Mouse (Mus musculus): Measurements from ENCODE around the gene Nell1. TPM values are rescaled to one million over a fixed set of nuclear protein-coding genes. Genes with fewer than 3 reads are reported as not detected.

Gene Nell1
- polyA plus RNA-seq, 1 experiment, result 0.26 TPM

DNA sequence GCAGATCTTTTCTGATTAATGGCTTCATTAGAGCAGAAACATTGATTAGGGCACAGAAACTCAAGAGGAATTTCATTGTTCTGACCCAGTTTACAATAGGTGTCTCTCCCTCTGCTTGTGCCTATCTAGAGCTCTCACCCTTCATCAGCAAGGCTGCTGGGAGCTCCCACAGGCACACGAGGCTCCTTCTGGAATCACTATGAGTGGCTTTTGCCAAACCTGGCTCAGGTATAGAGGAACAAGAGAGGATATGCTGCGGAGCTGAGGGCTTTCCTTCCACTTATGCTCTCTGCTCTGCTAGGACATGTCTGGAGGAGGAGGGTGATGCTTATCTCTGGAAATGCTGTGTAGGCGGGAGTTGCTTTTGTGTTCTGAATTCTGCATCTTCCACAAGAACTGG lies 285.4 kb downstream of the Nell1 start:
- DNase-seq (ENCODE audit: low read depth), result peak; percentile 1

DNA sequence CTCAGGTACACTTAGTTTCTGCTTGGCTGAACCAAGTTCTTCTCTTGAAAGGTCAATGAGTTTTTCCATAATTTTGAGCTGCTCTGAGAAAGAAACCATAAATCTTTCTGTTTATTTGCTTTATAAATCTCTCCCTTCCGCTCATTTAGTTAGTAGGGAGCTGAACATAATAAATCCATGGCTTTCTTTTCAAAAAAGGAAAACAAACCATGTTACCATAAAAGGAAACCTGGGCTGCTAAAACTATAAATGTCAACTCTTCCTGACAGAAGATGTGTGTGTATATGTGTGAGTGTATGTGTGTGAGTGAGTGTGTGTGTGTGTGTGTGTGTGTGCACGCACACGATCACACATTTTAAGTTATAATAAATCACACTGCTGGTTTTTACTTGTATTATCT lies 320.8 kb downstream of the Nell1 start:
- no peak for DNase-seq (ENCODE audit: low read depth)

DNA sequence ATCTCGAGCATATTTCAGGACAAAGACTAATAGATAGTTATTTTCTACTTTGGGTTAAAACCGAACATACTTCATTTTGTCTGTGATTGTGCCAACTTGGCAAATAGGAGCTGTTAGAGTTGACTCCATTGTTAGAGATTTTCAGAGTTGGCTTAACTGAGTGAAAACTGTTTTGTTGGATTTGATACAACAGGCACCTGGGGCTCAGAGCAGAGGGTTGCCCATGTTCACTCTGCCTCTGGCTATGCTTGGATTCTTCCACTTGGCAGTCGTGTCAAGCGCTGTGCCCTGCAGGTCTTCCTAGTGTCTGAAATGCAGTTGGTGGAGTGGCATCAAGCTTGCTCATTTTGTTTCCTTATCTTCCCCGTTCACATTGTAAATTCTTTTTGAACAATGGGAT lies 363.6 kb downstream of the Nell1 start:
- no peak for DNase-seq (ENCODE audit: low read depth)

DNA sequence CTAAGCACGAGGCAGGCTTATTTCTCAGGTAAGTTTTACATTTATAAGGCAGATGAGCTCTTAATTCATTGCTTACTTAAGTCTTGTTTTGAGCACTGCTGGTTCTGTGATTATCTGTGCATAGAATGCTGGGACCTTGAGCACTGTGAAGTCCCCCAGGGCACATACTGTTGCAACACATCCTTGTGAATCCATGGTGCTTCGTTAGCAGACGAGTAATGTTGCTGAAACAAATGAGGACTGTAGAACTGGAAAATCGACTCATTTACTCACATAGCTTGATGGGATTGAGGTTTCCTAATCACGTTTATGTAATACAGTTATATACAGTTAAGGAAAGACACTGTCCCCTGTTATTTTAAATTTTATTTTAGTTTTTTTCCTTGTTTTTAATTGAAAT lies 364.1 kb downstream of the Nell1 start:
- peak; percentile 51 for DNase-seq (ENCODE audit: low read depth)

DNA sequence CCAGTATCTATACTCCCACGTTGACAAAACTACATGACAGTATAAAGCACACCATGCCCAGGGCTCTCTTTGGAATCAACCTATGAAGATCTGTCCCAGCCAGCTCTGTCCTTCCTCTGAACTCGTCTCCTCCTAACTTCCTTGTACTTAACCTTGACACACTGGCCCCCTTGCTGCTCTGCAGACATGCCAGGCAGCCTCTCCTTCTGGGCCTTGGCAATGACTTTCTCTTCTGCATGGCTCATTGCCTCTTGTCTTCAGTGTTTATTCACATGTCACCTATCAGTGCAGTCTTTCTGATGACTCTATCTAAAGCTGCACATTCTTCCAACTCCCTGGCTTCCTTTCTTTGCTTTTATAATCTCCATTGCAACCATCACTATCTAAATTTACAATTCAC lies 376.9 kb downstream of the Nell1 start:
- no peak for DNase-seq (ENCODE audit: low read depth)

DNA sequence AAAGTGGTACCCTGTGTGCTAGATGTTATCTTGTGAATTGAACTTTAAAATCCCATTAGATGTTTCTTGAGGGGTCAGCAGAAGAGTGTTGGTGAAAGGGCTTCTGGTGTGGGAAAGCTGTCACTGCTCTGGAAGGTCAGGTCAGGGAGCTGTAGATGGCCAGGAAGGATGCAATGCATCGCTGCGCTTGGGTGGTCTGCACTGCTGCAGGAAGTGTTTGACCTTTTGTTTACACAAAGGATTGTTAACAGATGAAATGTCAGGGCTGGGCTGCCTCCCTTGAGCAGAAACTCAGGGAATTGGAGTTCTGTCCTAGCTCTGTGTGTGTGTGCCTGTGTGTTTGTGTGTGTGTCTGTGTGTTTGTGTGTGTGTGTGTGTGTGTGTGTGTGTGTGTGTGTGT lies 382.5 kb downstream of the Nell1 start:
- no peak for DNase-seq (ENCODE audit: low read depth)

DNA sequence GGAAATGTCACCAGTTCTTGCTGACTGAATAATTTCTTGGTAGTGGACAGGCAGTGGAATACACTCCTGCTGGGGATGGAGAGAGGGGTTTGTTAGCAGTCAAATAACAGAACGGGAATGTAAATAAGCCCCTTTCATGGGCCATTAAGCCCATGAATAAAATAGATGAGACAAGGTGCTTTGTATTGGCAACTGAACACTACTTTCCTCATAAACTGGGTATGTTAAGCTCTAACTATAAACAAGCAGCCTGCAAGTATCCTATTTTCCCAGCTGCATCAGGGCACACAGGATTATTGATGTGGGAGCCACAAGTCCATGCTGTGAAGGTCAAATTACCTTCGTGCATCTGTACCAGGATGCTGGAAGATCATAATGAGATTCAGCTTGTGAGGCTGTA lies 387.4 kb downstream of the Nell1 start:
- no peak for DNase-seq (ENCODE audit: low read depth)

DNA sequence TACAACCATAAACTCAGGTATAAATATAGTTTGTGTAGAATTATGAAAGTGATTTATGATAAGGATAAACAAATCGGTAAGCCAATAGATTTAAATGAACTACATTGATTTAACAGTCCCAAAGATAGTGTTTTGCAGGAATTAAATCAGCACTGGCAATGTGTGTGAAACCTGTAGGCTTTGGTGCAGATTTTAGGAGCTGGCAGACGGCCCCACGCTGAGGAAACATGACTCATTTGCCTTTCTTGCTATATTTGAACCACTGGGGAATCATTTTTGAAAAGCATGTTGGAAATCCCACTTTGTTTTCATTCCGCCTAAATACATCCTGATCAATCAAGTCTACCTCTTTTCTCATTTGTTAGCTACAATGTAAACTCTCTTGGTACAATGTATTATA lies 400.2 kb downstream of the Nell1 start:
- DNase-seq (ENCODE audit: low read depth), result no peak

DNA sequence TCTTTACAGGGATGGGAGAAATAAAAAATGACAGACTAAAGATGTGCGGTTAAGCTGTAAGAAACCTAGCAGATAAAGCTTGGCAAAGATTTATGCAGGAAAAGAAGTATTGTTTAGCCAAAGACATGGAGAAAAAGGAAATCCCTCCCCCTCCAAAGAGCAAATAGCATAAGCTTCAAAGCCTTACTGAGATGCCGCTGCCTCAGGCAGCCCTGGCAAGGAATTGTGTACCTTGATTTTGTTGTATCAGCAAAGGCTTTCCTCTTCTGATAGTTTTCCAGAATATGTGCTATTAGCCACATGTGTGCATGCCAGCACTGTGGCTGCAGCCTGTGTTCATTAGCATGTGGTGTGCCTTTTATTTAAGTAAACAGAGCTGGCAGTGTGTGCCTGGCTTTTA lies 435.8 kb downstream of the Nell1 start:
- no peak for DNase-seq (ENCODE audit: low read depth)

DNA sequence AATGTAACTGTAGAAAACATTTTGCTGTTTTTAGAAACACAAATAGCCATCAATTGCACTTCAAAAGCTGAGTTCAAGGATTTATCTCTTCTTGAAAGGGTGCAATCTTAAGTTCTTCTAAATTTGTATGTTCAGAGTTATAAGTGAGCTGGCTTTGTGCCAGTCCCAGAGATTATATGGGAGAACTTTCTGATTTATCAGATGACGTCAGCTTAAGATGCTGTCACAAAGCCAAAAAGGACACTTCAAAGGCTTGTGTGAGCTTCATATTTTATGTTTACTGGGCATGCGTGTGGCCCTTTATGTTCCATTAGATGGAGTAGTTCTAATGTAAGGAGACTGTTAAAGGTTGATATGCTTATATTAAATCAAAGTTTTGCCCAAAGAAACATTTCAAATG lies 445.3 kb downstream of the Nell1 start:
- DNase-seq (ENCODE audit: low read depth), result no peak

DNA sequence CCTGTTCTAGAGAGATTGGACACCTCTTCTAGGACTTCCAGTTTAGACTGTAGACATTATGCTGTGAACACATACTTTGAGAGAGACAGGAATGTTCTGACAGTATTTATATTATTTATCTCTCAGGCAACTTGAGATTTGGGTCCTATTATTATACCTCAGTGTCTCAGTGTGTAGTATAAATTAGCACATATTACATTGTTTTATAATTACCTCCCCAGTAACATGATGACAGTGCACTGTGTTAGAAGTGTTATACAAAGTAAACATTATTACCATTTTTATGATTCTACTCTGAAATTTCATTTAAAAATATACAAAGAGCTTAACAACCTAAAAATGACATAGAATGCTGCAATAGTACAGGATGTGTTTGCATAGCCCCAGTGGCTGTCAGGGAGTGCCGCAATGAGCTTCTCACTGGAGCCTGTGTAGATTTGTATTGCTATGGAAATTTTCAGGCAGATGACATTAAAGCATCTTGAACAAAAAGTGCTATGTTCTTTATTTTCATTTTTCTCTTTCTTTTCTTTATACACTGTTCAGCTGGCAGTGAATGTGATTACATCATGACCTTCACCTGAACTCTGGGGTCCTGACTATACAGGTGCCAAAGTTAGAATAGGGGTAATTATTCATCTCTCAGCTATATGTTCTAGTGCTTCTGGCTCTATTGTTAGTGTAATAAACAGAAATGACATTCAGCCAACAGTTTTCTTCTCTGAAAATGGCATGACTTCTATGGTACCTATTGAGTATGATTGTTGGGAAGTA lies 447.9 kb downstream of the Nell1 start:
- no peak for DNase-seq (ENCODE audit: low read depth)

DNA sequence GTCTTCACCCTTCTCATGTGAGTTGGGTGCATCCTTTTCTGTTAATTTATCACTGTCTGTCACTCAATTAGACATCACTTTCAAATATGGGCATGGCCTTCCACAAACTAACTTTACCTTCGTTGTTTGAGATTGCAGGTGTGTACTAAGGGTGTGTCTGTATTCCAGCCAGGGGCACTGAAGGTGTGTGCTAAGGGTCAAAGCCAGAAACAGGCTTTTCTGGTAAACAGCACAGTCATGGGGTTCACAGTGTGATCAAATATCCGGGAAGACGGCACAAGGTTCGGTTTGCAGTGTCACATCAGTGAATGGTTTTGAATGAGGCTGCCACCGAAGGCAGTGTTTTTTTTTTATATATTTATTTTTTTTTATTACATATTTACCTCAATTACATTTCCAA lies 455.1 kb downstream of the Nell1 start:
- DNase-seq (ENCODE audit: low read depth), result no peak

DNA sequence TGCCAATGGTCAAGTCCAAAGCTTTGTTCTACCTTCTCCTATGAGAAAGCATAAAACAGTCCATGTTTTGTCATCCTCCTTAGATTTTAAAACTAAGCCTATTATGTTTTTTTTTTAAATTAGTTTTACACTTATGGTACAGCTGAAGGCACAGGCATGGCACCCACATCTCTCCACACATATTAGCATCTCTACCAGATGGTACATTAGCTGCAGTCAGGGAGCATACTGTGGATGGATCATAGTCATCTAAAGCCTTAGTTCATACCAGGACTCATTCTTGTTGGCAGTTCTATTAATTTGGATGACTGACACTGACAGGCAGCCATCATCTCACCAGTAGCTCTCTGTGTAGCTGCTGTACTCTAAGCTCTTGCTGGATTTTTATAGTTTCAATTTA lies 466.6 kb downstream of the Nell1 start:
- no peak for DNase-seq (ENCODE audit: low read depth)

DNA sequence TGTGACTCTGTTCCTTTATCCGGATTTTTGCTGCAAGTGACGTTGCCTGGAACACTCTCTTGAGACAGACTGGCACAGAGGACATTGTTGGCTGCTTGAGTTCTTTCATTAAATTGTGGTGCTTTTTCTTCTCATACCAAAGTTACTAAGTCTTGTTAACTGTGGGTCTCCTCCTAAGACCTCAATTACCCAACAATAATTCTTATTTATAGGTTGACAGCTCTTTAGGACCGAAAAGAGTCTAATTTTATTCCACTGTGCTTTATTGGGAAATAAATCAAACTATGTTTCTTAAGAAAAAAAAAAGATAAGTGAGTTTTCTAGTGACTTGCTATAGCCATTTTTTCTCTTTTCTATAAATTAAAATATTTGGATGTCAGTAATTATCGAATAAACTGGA lies 472.7 kb downstream of the Nell1 start:
- DNase-seq (ENCODE audit: low read depth), result no peak

DNA sequence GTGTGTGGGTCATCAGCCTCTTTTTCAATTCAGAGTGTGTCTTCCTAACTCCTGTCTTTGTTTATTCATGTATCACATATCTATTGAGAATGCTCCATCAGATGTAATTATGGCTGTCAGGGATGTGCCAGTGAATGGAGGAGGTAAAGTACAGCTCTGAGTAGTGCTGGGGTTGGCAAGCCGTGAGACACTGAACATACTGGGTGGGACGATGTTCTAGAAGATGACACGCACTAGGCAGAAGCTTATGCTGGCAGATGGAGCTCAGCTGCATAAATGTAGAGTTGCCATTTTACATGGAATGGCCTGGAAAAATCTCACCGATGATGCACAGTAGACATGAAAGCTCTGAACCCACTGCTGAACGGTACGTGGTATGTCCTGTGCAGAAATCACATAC lies 493.1 kb downstream of the Nell1 start:
- no peak for DNase-seq (ENCODE audit: low read depth)

DNA sequence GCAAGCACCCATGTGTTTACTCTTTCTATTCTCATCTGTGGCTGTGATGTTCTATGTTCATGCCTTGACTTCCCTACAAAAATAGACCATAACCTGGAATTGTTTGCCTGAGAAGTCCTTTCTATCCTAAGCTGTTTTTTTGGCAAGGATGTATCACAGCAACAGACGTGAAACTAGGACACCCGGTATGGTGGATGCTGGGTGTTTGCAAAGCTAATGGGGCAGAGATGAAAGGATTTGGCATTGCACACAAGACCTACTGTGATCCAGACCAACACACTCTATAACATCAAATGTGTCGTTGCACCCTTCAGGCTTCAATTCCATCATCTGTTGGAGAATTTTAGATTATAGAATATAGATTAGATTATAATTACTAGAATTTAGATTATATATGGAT lies 495.9 kb downstream of the Nell1 start:
- DNase-seq (ENCODE audit: low read depth), result no peak

DNA sequence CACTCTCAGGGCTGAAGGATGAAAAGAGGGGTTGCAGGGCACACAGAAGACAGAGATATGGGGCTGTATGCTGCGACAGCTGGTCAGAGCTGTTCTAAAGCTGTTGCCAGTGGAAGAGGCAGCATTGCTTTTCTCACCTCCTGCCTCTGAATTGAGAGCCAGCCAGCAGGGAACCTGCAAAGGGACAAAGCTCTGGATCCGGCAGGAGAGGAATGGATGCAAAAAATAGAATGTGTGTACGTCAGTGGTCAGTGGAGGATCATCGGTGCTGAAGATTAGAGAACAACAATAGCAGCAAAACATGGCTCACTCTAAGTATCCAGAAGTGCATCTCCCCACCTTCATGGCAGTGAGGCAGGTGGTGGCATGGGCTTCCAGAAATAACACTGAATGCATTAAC lies 507.3 kb downstream of the Nell1 start:
- DNase-seq (ENCODE audit: low read depth), result no peak

DNA sequence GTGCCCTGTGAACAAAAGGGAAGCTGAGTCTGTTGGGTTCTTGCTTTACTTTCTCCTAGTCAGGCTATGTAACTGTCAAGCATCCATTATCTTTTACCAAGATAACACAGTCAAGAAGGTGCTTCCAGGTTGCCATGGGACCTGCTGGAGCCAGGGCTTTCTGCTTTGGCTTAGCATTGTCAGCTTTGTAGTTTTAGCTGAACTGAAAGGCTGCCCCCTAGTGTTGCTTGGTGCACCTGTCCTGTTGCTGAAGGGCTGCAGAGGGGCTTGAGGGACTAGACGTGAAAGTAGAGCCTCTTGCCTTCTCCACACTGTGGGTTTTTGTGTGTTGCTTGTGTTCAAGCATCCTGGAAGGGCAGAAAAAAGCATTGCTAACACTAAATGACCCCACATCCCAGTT lies 510.6 kb downstream of the Nell1 start:
- DNase-seq (ENCODE audit: low read depth), result no peak

DNA sequence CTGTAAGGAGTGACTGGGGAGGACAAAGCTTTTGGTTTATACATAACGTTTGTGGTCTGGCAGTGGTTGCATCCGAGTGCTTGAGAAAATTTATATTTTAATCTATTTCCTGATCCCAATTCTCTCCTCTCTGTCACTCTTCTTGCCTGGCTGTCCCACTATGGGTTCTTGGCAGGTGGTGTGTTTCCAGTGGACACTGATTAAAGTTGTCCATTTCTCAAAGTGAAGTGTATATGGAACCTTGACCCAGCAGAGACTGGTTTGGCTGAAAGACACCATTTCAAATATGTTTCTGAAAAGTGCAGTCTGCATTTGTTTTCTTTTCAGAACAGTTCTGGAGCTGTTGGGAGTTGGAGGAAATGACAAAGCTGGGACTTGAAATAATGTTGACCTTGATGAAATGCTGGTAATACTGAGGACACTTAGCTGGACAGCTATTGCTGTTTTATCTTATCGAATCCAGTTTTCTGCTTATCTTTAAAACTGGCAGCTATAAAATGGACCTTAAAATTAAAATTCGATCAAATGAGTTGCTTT lies 512.3 kb downstream of the Nell1 start:
- no peak for DNase-seq (ENCODE audit: low read depth)

DNA sequence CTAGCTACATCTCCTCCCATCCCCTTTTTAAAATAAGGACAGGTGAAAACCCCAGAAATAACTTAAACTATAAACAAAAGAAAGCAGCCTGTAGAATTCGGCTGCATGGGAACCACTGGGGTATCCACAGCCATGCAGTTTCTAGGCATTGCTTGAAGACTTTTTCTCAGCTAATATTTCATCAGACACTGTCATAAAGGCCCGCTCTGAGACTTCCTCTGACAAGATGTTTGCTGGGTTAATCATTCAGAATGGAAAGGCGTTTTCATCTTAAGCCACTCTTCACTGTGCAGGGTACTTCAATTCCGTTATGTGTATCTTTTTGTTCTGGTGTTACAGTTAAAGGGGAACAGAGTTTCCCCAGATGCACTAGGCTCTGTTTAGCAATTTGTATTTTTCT lies 526.9 kb downstream of the Nell1 start:
- no peak for DNase-seq (ENCODE audit: low read depth)

DNA sequence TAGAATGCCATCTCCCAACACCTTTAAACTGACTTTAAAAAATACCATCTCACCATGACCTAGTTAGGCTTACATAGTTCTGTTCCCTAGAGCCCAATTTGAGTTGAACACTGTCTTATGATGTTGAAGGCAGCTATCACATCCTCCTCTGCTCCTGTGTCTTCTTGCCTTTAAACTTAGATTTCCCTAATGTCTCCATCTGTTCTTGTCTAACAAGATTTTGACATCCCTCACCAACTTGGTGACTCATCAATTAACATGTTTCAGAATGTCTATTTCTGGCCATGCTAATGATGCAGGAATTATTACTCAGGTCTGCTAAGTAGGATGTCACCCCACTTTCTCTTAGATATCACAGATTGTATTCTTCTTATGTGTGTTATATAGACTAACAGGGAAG lies 532.4 kb downstream of the Nell1 start:
- DNase-seq (ENCODE audit: low read depth), result no peak

DNA sequence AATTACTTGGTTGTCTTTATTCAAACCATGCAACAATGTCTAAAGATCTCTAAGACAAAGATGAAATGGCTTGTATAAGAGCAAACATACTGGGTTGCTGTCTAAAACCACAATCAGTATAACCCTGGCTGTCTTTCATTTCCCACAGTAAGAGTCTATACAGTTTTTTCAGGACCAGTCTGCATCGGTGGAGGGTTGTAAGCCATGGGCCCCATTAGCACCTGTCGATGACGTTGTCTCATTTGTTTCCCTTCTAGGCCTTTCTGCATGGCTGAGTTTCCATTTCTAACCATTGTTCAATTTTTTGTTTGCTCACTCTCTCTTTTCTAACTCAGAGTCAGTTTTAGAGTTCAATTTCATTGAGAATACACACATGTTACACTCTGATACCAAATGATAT lies 540.2 kb downstream of the Nell1 start:
- no peak for DNase-seq (ENCODE audit: low read depth)

DNA sequence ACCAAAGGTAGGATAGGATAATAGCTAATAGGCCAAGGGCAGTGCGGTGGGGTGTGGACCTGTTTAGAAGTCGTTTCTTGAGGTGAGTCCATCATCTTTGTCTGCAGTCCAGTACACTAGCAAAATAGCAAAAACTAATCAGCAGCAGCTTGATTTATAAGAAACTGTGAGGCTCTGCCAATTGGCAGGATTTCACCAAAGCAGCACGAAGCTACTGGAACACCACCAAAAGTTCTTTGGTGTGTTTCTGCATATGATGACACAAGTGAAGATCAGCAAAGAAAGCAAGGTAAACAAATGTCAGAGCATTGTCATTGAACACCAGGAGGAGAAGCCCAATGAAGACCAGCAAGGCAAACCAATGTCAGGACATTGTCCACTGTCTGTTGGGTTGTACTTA lies 542.0 kb downstream of the Nell1 start:
- no peak for DNase-seq (ENCODE audit: low read depth)

DNA sequence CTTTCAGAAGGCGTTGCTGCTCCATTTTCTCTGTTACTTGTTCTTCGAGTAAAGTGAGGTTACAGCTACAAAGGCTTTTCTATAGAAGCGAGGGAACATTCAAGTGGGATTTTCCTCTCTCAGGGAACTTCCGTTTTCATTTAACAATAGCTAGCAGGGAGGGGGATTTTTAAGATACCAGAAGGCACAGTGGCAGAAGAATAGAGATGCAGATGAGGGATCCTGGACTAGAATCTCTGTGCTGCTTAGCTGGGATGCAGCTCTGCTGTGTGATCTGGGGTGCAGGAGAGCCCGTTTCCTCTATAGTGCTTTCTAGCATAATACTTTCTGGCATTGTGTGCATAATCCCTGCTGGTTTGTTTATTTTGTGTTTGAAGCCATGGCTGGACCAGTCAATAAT lies 568.7 kb downstream of the Nell1 start:
- DNase-seq (ENCODE audit: low read depth), result no peak

Measured in gonadal fat pad, adult 2 months (tissue).